In the genomic region with DNA sequence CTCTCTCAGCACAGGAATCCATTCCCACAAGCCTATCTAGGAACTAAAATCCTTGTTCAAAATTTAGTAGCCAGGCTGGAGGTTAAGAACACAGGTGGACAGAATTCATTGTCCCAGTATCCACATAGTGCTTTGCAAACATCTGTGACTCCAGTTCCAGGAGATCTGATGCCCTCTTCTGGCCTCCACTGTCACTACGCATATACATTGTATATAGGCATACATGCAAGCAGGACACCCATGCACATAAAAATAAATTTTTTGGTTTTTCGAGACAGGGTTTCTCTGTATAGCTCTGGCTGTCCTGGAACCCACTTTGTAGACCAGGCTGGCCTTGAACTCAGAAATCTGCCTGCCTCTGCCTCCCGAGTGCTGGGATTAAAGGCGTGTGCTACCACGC, we compare ENCODE assay signal across 1 mouse cellular context.
A peak's percentile ranks its signal among the peaks of the same experiment; 100 is the strongest.
TF ChIP-seq lines count a peak whose summit lies in the region.

No protein-coding gene starts in this region.

TF ChIP-seq in CH12.LX, 34 proteins besides CTCF, POLR2A, EP300 and RAD21:
- TF ChIP-seq SMC3 (IDR thresholded peaks at IDR 0.05; ENCODE audit: low read depth, low read length), result peak; percentile 48
